Mouse (Mus musculus): ENCODE measurements around the gene Tmem139.

Gene Tmem139

DNA sequence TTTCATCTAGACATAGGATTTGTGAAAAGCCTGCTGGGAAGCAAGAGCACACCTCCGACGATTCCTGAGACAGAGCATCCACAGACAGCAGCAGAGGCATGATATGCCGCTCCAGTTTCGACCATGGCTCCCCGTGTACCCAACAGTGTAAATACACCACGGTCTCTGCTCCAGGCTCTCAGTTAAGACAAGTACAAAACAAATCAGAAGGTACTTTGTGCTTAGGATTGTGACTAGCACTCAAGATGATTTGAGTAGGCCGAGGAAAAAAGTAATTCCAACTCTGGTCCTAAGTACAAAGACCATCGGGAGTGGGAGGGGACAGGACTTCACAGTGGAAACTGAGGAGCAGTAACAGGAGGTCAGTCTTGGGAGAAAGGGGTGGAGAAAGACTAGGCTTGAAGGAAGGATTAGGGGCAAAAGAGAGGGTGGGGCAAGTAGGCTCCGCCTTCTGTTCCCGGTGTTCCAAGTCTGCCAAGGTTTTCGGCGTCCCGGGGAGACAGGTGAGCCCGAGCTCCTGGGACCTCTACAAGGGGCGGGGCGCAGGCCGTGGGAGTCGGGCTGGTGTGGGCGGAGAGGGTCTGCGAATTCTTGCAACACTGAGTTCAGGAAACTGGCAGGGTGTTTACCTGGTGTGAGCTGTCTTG lies at the start of gene Tmem139:
Gene Tmem139, plus strand, starts transcription at position 447 of the 647 bp plus-strand sequence.
- peak; percentile 87 for DNase-seq

DNA sequence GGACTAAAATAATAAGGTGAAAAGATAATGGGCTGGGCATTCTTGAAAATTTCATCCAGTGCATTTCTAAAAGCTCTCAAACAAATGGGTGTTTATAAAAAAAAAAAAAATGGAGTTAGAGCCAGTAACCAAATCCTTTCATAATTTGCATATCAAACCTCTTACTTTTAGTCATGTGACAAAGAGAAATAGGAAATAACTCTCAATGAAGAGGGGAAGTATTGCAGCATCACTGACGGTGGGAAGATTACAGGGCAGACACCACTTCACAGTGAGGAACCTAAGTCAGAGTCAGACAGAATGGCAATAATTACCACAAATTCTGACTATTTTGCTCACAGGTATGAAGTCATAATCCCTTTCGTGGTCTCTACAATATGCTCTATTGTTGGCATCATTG lies 46.7 kb upstream of the Tmem139 start, which contains the start of gene Tas2r144:
Gene Tas2r144, plus strand, starts transcription at position 301 of the 400 bp plus-strand sequence.
- no peak for DNase-seq

DNA sequence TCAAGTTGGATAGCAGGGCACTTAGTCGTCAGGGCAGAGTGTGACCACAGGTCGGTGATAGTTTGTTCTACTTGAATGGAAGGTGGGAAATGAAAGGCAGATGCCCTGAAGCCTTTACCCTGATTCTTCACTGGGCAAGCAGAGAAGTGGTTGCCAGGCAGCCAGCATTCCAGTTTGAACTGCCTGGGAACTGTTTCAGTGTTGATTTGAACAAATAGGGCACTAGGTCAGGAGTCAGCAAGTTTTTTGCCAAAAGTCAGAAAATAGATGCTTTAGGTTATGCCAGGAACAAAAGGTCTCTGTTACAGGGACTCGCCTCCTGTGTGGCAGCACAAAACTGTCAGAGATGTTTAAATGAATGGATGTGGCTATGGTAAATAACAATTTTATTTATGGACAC lies 39.5 kb upstream of the Tmem139 start:
- DNase-seq, result no peak

DNA sequence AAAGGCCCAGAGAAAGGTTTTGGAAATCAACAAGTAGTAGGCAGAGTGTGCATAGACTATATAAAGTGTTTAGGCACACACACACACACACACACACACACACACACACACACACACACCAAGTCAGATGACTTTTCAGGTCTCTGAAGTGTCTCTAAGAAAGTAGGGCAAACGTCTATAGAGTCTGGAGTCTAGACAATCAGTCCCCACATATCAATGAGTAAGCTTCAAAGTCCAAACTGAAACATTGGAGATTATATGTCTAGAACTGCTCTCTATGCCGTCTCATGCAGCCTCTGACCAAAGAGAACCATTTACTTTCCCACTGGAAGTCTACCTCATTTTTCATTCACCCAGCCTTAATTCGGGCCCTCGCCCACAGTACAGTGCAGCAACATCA lies 36.7 kb upstream of the Tmem139 start:
- no peak for DNase-seq

DNA sequence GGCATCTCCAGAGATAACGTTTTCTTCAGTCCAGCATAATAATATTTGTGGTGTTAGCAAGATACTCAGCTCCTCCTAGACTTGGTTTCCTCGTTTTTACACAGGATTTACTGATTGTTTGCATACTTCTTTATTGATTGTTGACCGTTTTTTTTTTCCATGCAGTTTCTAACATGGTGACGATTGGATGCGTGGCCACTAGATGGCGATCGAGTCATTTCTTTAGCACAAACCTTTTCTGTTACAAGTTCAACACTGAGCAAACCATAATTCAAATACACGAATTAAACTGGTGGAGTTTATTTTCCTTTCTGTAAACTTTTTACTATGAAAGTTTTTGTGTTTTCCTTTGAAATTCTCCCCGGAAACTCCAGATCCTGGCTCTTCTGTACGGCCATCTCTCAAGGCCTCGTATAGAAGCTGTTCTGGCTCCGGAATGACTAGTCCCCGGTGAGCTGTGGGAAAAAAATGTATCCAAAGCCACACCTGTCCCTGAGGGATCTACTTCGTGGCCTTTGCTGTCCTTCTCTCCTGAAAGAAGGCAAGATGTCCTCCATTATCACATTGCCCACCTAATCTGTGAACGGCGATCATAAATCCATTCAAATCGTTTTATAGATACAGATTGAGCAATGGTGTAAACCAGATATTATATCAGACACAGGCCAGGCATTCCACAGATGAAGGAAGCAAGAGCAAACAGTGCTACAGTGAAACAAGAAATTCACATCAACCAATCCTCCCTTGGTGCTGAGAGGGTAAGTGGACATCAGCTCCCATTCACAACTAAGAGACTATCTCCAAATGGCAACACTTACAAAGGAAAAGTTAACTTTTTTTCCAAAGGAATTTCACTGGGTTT lies 34.3 kb upstream of the Tmem139 start:
- peak; percentile 87 for DNase-seq

DNA sequence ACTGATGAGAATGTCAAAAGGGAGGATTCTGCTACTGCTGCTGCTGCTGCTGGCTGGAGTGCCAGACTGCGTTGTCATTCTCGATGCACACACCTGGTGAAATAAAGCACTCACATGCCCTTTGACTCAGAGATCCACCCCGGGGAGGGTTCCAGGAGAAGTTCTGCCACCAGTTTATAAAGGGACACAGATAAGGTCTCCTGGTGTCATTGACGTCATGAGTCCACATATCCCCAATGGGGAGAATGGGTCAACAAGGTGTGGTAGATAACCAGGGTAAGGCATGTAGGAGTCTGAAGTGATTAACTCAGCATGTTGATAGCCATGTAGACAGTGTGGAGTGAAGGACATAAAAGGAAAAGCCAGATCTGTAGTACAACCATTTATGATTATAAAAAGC lies 32.2 kb upstream of the Tmem139 start:
- DNase-seq, result no peak

DNA sequence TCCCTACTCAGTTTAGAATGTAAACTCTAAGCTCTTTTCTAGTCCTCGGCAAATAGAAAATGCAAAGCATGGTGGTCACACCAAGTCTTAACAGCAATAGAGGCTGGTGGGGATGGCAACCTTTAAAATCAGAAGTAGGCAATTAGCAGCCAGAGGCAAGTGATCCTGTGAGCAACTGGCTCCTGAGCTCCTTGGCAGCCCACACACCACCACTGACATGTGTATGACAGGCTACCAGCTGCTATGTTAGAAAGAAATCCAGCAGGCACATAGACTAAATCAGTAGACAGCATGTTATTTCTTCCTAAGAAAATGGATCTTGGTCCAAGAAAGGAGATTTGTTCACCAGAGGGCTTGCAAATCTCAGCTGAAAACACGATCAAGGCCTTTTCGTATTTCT lies 30.6 kb upstream of the Tmem139 start:
- DNase-seq, result no peak

DNA sequence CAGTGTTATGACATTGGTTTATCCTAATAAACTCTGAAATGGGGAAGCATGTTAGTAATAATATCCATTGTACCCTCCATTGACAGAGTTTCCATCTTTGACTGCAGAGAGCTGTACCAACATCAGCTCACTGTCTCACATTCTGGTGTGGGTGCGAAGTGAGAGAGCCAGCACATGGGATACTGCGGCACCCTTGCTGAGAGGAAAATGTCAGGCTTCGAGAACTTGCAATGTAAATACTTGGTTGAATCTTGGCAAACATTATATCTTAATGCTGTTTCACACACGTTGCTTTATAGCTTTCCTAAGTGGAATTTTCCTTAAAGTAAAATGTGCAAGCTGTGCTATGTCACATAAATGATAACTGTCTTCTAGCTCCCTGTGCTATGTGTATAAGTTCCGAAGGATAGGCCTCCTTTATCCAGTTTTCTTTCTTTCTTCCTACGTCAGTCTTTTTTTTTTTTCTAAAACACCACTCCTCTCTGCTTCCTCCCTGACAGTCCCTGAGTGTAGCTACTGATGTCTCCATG lies 24.4 kb upstream of the Tmem139 start:
- no peak for DNase-seq

DNA sequence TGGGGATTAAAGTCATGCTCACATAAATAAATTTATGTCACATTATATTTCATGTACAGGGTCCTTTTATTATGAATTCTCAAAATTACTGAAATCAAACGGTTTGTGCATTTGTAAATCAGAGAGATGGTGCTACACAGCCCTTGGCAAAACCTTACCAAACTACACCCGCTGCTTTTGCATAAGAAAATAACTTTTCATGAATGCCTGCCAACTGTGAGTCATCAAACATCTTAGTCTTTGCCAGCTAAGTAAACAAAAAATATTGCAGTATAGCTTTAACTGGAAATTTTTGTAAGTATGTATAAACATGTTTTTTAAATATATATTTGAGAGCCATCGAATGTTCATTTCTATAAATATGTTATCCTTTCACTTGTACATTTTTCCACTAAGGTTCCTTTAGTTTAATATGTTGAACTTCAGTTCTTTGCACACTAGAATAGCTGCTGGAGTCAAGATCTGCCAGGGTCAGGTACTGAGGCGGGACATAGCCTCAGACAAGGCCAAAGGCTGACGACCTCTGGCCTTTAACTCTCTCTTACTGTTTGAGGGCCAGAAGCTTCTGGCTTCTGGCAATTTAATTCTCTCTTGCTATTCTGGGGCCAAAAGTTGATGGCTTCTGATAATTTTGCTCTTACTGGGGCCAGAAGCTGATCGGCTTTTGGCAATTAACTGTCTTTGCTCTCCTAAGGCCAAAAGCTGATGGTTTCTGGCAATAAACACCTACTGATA lies 20.3 kb upstream of the Tmem139 start:
- peak; percentile 75 for DNase-seq

DNA sequence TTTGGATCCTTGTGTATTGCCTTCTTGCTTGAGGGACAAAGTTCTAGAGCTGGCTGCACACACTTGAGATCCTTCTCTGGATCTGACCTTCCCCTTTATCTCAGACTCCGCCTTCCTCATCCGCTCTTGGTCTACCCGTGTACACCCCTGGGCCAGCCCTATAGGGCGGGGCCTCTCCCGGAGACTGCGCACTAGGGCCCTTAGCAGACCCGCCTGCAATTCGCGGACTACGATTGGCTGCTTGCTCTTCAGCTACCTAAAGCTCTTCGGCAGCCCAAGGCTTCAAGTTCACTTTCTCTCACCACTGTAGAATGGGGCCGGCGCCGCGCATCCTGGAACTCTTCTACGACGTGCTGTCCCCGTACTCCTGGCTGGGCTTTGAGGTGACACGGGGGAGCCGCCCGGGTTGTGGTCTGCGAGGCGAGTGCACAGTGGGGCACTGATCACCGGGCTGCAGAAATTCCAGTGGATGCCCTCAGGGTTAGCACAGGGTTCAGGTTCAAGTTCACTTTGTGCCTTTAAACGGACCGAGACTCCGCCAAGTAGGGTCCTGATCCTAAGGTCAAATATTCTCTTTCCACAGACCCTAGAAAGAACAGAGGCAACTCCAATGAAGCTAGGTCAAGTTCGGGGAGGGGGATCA lies 15.9 kb upstream of the Tmem139 start, which contains the start of gene Gstk1:
Gene Gstk1, plus strand, starts transcription at position 225 of the 643 bp plus-strand sequence.
- DNase-seq, result peak; percentile 94

DNA sequence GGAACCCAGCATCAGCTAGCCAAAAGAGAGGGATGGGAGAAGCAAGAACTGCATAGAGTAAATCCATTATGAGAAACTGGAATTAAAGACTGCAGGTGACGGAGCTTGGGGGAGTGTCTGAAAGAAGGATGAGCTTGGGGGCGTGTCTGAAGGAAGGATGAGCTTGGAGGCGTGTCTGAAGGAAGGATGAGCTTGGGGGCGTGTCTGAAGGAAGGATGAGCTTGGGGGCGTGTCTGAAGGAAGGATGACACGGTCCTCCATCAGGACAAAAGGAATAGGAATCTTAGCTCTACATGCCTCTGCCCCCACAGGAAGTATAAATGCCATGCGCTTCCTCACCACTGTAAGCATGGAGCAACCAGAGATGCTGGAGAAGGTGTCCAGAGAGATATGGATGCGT lies 14.6 kb upstream of the Tmem139 start:
- DNase-seq, result peak; percentile 61

DNA sequence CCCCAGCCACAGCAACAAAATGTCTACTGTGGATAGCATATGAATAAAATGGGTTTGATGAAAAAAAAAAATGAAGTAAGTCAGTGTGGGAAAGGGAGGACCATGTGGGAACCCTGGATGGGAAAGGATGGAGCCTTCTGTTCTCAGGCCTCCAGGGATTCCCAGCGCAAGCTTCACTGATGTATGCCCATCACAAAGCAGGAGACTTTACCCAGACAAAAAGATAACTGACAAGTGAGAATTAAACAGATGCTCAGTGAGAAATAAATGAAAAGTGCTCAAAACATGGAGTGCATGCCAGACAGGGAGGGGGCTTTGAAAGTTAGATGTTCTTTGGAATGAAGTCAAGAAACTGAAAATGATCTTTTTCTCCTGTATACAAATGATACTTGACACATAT lies 13.8 kb upstream of the Tmem139 start:
- no peak for DNase-seq

DNA sequence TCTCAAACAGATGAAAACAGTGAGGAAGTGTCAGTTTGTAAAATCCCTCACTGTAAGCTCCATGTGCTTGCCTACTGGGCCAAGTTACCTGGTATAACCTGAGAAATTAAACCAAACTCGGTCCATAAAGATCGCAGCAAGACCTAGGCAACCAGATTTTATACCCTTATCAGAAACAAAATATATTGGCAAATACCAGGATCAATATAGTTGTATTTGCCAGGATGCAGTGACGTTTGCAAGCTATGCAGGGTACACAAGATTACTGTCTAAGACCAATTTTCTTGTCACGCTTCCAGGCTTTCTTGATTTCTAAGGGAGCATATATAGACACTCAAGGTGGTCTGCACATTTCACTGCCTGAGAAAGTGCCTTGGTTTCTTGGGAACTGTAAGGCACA lies 10.0 kb upstream of the Tmem139 start:
- DNase-seq, result no peak

DNA sequence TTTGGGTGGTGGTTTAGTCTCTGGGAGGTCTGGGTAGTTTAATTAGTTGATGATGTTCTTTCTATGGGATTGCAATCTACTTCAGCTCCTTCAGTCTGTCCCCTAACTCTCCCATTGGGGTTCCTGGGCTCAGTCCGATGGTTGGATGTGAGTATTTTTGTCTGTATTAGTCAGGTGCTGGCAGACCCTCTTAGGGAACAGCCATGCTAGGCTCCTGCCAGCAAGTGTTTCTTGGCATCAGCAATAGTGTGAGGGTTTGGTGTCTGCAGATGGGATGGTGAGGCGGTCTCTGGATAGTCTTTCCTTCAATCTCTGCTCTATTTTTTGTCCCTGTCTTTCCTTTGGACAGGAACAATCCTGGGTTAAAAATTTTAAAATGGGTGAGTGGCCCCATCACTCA lies 8.7 kb upstream of the Tmem139 start:
- no peak for DNase-seq

DNA sequence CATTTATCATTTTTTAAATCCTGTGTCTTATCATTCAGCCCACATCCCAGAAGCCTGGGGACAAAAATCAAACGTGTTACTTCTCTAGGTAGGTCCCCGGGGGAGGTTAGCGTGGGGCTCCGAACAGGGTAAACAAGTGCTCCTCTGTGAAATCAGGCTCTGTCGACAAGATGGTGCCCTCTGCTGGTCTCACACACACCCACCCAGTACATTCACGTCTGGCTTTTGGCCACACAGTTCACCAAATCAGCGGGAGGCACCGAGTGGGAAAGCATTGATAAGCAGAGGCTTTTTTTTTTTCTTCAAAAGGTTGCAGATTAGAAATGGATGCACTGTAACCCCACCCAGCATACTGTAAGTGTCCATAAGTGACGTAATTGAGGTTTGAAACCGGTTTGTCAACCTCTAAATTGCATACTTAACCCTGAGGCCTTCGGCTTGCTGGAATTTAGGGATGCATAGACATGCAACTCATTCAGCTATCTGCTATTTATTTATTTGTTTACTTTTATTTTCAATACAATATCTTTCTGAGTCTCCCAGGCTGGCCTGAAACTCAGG lies 4.4 kb upstream of the Tmem139 start:
- DNase-seq, result peak; percentile 85

DNA sequence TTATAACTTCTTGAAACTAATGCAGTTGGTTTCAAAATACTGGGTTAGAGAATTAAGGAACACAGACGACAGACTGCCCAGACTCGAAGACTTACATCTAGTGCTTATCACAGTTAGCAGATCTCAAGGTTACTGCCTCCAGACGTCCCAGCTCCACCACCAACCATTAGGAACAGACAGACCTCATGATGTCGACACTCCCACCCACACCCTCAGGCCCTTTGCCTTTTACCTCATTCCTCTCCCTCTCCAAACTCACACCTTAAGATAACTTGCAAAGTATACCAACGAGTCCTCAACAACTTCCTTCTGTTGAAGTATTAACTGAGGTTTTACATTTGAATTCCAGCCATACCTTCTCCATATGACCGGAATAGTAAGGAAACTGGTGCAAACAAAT lies 1.3 kb upstream of the Tmem139 start:
- peak; percentile 72 for DNase-seq

DNA sequence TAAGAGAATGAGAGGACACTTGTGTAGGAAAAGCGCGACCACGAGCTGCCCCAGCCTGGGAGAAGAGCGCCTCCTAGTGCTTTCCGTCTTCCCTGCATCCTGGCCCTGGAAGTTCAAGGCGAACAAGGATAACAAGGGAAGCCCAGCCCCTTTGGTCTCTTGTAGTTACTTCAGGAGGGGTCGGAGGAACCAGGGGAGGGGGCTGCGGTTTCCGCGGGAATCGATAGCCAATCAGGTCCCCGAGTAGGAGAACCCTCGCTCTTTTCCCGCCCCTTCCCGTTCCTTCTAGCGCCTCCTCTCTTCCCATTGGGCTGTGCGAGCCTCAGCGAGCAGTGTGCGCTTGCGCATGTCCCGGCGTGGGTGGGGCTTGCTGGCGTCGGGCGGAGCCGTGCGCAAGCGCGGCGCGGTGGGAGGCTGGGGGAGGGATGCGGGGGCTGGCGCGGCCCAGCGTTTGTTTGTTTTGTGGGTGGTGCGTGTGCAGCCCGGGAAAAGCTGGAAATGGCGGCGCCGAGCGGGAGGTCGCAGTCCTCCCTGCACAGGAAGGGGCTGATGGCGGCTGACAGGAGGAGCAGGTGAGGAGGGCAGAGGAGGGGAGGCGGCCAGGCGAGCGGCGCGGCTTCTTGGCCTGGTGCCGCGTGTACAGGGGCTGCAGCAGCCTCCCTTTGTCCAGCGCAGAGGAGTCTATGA lies 3.0 kb downstream of the Tmem139 start, which contains the start of gene Casp2:
Gene Casp2, plus strand, starts transcription at position 360 of the 687 bp plus-strand sequence.
- peak; percentile 99 for DNase-seq

DNA sequence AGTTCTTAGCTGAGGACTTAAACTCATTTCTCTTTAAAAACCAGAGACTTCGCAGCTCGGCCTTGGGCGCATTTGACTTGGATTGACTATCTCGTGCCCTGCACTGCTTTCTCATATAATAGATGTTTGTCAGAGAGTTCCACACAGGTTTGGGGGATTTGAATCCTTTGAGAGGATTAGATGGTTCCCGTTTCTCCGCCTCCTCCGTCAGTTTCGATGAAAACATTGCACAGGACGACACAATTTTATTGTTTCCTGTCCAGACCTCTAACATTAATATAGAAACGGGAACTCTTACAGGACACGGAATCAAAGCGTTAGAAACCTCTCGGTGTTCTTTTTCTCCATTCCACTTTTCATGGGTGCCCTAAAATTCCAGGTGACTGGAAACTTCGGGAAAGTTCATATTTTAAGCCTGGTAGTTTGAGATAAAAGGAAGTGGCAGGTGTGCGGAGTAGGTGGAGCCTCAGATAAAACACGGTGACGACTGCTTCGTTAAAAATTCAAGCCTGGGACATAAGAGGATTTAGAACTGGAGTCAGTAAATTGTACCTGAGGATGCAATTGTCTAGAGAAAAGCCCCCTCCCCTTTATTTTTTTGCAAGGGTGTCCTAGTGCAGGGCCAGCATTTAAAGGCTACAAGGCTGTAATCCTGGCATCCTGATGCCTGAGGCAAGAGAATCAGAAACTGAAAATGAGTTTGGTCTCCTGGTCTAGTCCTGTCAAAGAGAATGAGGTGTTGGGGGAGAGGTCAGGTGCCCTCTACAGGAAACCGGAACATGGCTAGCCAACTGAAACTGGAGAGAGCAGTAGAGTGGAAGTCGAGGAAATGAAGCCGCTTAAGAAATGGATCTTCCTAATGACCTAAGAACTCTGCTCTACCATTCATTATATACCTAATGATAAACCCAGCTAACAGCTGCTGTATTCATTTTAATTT lies 3.9 kb downstream of the Tmem139 start:
- DNase-seq, result peak; percentile 42

DNA sequence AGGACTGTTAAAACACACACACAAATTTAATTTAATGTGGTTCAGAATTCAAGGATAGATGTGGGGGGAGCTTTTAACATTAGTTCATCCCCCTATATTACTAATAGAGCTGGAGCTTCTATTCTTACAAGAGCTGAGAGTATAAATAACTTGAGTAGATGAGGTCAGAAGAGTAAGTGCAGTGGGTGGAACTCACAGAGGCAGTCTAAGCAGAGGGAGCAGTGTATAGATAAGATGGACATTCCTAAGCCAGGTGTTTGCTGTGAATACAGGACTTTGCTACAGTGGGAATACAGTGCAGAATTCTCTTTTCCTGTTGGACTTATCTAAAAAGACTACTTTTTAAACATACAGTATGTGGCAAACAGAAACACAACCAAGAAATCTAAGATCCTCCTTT lies 9.0 kb downstream of the Tmem139 start:
- no peak for DNase-seq

DNA sequence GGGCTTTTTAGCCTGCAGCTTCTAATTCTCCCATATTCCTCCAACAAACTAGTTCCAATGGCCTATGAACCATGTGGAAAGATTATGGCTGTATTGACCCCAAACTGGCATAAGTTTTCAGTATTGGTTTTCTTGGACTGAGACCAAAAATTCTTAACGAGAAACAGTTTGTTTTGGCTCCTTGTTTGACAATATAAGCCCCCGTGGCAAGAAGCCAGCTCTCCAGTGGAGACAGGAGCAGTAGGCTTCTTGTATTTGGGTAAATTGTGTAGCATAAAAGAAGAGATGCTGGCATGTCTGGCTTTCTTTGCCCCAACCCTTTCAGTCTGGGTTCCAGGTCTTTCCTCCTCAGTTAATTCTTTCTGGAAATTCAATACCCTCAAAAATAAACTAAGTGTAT lies 14.4 kb downstream of the Tmem139 start:
- DNase-seq, result no peak
